Mouse (Mus musculus): Measurements from ENCODE around the gene Man1c1. TPM values are rescaled to one million over a fixed set of nuclear protein-coding genes. Genes with fewer than 3 reads are reported as not detected.

Man1c1 gene
- 6.9 and 7.7 TPM in 2 replicates for polyA plus RNA-seq (2012; rRNA removed)

GRCm38 (mm10) chr4:134703835-134704546 is at the start of gene Man1c1:
Man1c1 (minus strand) TSS chr4:134704290.
- WGBS: under 1% methylated on average over 64 of the region's 81 CpGs
- TF ChIP-seq POLR2A (IDR thresholded peaks at IDR 0.05; ENCODE audit: low read depth, low read length): 0 out of 2 replicates have a peak, but pooled peaks have one; percentile 6
- TF ChIP-seq CTCF (IDR thresholded peaks at IDR 0.05; ENCODE audit: extremely low read depth, insufficient read depth, insufficient read length, insufficient replicate concordance): no peak
- Histone ChIP-seq H3K4me1 (ENCODE audit: control insufficient read depth, insufficient read depth, insufficient read length) (peaks cover 12% of the 10 kb centered on the region), H3K4me3 (ENCODE audit: extremely low read depth, insufficient read depth, insufficient read length) (peak within 1 kb of the TSS; percentile 68), H3K36me3 (ENCODE audit: control insufficient read depth, insufficient read depth, low read length) (no peaks in the 10 kb centered on the region), H3K27ac (ENCODE audit: insufficient read depth, low read length) (peak within 1 kb of the TSS; percentile 22; the same call in 1 of the 2 replicates), H3K27me3 (ENCODE audit: control insufficient read depth, insufficient read depth, low read length) (peaks cover 10% of the 10 kb centered on the region; the same call in 1 of the 2 replicates)
- DNase-seq (ENCODE audit: low read depth in 1 of 2, low spot score in 2 of 2): peak; percentile 73 to 96

- H3K36me3 ChIP-seq (ENCODE audit: control insufficient read depth, insufficient read depth, low read length): peaks cover 4% of the 10 kb centered on the region
- no peaks in the 10 kb centered on the region for H3K27me3 ChIP-seq (ENCODE audit: control insufficient read depth, insufficient read depth, low read length)
- no peak for DNase-seq (ENCODE audit: low read depth in 1 of 2, low spot score in 2 of 2)
- peaks cover 84% of the 10 kb centered on the region for H3K4me1 ChIP-seq (ENCODE audit: control insufficient read depth, insufficient read depth, insufficient read length)
- WGBS: 35% methylated on average over 17 of the region's 17 CpGs
- TF ChIP-seq CTCF (IDR thresholded peaks at IDR 0.05; ENCODE audit: extremely low read depth, insufficient read depth, insufficient read length, insufficient replicate concordance): no peak
- TF ChIP-seq POLR2A (IDR thresholded peaks at IDR 0.05; ENCODE audit: low read depth, low read length): no peak; the same call in 1 of the 2 replicates
- no peak overlapping the region for H3K4me3 ChIP-seq (ENCODE audit: extremely low read depth, insufficient read depth, insufficient read length)
- peak overlapping the region; percentile 81 for H3K27ac ChIP-seq (ENCODE audit: insufficient read depth, low read length)
These were observed 49.6 kb upstream of the Man1c1 start for GRCm38 (mm10) chr4:134753516-134754261.

- Histone ChIP-seq H3K27ac (ENCODE audit: insufficient read depth, low read length) (peak overlapping the region; percentile 81), H3K4me1 (ENCODE audit: control insufficient read depth, insufficient read depth, insufficient read length) (peaks cover 78% of the 10 kb centered on the region), H3K36me3 (ENCODE audit: control insufficient read depth, insufficient read depth, low read length) (peaks cover 9% of the 10 kb centered on the region), H3K4me3 (ENCODE audit: extremely low read depth, insufficient read depth, insufficient read length) (no peak overlapping the region), H3K27me3 (ENCODE audit: control insufficient read depth, insufficient read depth, low read length) (no peaks in the 10 kb centered on the region)
- DNase-seq (ENCODE audit: low read depth in 1 of 2, low spot score in 2 of 2): no peak
- 79% methylated on average over 11 of the region's 11 CpGs for WGBS
- TF ChIP-seq POLR2A (IDR thresholded peaks at IDR 0.05; ENCODE audit: low read depth, low read length): no peak
- TF ChIP-seq CTCF (IDR thresholded peaks at IDR 0.05; ENCODE audit: extremely low read depth, insufficient read depth, insufficient read length, insufficient replicate concordance): no peak
These were observed 48.9 kb upstream of the Man1c1 start for GRCm38 (mm10) chr4:134752911-134753426.

- TF ChIP-seq POLR2A (IDR thresholded peaks at IDR 0.05; ENCODE audit: low read depth, low read length) (no peak), CTCF (IDR thresholded peaks at IDR 0.05; ENCODE audit: extremely low read depth, insufficient read depth, insufficient read length, insufficient replicate concordance) (no peak)
- DNase-seq (ENCODE audit: low read depth in 1 of 2, low spot score in 2 of 2): no peak
- H3K4me3 ChIP-seq (ENCODE audit: extremely low read depth, insufficient read depth, insufficient read length): no peak overlapping the region
- peaks cover 70% of the 10 kb centered on the region for H3K4me1 ChIP-seq (ENCODE audit: control insufficient read depth, insufficient read depth, insufficient read length)
- 67% methylated on average over 18 of the region's 18 CpGs for WGBS
- H3K27me3 ChIP-seq (ENCODE audit: control insufficient read depth, insufficient read depth, low read length): no peaks in the 10 kb centered on the region
- peak overlapping the region; percentile 81 for H3K27ac ChIP-seq (ENCODE audit: insufficient read depth, low read length)
- peaks cover 19% of the 10 kb centered on the region for H3K36me3 ChIP-seq (ENCODE audit: control insufficient read depth, insufficient read depth, low read length)
These were observed 47.7 kb upstream of the Man1c1 start for GRCm38 (mm10) chr4:134751682-134752380.

- peaks cover 60% of the 10 kb centered on the region for H3K4me1 ChIP-seq (ENCODE audit: control insufficient read depth, insufficient read depth, insufficient read length)
- no peak for DNase-seq (ENCODE audit: low read depth in 1 of 2, low spot score in 2 of 2)
- peak overlapping the region; percentile 86 for H3K27ac ChIP-seq (ENCODE audit: insufficient read depth, low read length)
- H3K27me3 ChIP-seq (ENCODE audit: control insufficient read depth, insufficient read depth, low read length): no peaks in the 10 kb centered on the region
- TF ChIP-seq CTCF (IDR thresholded peaks at IDR 0.05; ENCODE audit: extremely low read depth, insufficient read depth, insufficient read length, insufficient replicate concordance) (no peak), POLR2A (IDR thresholded peaks at IDR 0.05; ENCODE audit: low read depth, low read length) (no peak)
- WGBS: 56% methylated on average over 6 of the region's 6 CpGs
- peaks cover 26% of the 10 kb centered on the region for H3K36me3 ChIP-seq (ENCODE audit: control insufficient read depth, insufficient read depth, low read length)
- no peak overlapping the region for H3K4me3 ChIP-seq (ENCODE audit: extremely low read depth, insufficient read depth, insufficient read length)
These were observed 46.7 kb upstream of the Man1c1 start for GRCm38 (mm10) chr4:134750825-134751224.

- peaks cover 31% of the 10 kb centered on the region for H3K36me3 ChIP-seq (ENCODE audit: control insufficient read depth, insufficient read depth, low read length)
- H3K27me3 ChIP-seq (ENCODE audit: control insufficient read depth, insufficient read depth, low read length): no peaks in the 10 kb centered on the region
- H3K4me1 ChIP-seq (ENCODE audit: control insufficient read depth, insufficient read depth, insufficient read length): peaks cover 54% of the 10 kb centered on the region
- peak overlapping the region; percentile 86 for H3K27ac ChIP-seq (ENCODE audit: insufficient read depth, low read length)
- TF ChIP-seq CTCF (IDR thresholded peaks at IDR 0.05; ENCODE audit: extremely low read depth, insufficient read depth, insufficient read length, insufficient replicate concordance): no peak
- no peak for TF ChIP-seq POLR2A (IDR thresholded peaks at IDR 0.05; ENCODE audit: low read depth, low read length)
- peak; percentile 65 to 77 for DNase-seq (ENCODE audit: low read depth in 1 of 2, low spot score in 2 of 2)
- WGBS: 11% methylated on average over 5 of the region's 5 CpGs
- H3K4me3 ChIP-seq (ENCODE audit: extremely low read depth, insufficient read depth, insufficient read length): no peak overlapping the region
These were observed 46.2 kb upstream of the Man1c1 start for GRCm38 (mm10) chr4:134750263-134750662.

Data from spleen, adult 2 months (tissue).